Mouse (Mus musculus): ENCODE measurements around the gene Atxn7l3b. TPM values are rescaled to one million over a fixed set of nuclear protein-coding genes. Genes with fewer than 3 reads are reported as not detected.

The Atxn7l3b gene
- polyA plus RNA-seq, 1 experiment from 2014 or later: 244 TPM

- Histone ChIP-seq H3K9ac (ENCODE audit: low read depth, low read length) (no peak overlapping the region), H3K4me2 (ENCODE audit: low read length) (no peak overlapping the region), H3K36me3 (ENCODE audit: insufficient read depth, low read length) (no peaks in the 10 kb centered on the region), H3K4me1 (replicated peaks; ENCODE audit: insufficient read depth, low read length) (no peaks in the 10 kb centered on the region), H3K27me3 (ENCODE audit: insufficient read depth, low read length) (no peaks in the 10 kb centered on the region), H3K27ac (no peak overlapping the region), H3K4me3 (replicated peaks; ENCODE audit: low read depth, low read length) (no peak overlapping the region), H3K9me3 (replicated peaks; ENCODE audit: low read length) (no peaks in the 10 kb centered on the region)
- ATAC-seq (replicated peaks; ENCODE audit: low FRiP score, low read depth) (no peak), DNase-seq (ENCODE audit: low spot score) (no peak)
- no peak for TF ChIP-seq CTCF (IDR thresholded peaks at IDR 0.05; ENCODE audit: low read depth)
- 77% methylated on average over 3 of the region's 3 CpGs for WGBS
Measured at GRCm38 (mm10) chr10:112882149-112882548, 46.7 kb downstream of the Atxn7l3b start.

- TF ChIP-seq CTCF (IDR thresholded peaks at IDR 0.05; ENCODE audit: low read depth): no peak
- Histone ChIP-seq H3K9me3 (replicated peaks; ENCODE audit: low read length) (no peaks in the 10 kb centered on the region), H3K9ac (ENCODE audit: low read depth, low read length) (no peak overlapping the region), H3K27ac (no peak overlapping the region), H3K36me3 (ENCODE audit: insufficient read depth, low read length) (no peaks in the 10 kb centered on the region), H3K27me3 (ENCODE audit: insufficient read depth, low read length) (no peaks in the 10 kb centered on the region), H3K4me2 (ENCODE audit: low read length) (no peak overlapping the region), H3K4me3 (replicated peaks; ENCODE audit: low read depth, low read length) (no peak overlapping the region), H3K4me1 (replicated peaks; ENCODE audit: insufficient read depth, low read length) (no peaks in the 10 kb centered on the region)
- 58% methylated on average over 1 of the region's 1 CpGs for WGBS
- DNase-seq (ENCODE audit: low spot score): no peak
- no peak for ATAC-seq (replicated peaks; ENCODE audit: low FRiP score, low read depth)
Measured at GRCm38 (mm10) chr10:112876655-112877393, 52.0 kb downstream of the Atxn7l3b start.
